Mouse (Mus musculus) T-helper 1 cell (primary cell): ENCODE measurements around the gene Jag1.

ENCODE experiments used
- in situ Hi-C: fragments of 300-600 bp; cut with MboI, MseI; formaldehyde crosslinking; loops from one replicate; pipeline ENCODE4 v1.15.1; 2025; ENCODE audit warnings: high pct_unique_total_duplicates

Jag1 gene

DNA sequence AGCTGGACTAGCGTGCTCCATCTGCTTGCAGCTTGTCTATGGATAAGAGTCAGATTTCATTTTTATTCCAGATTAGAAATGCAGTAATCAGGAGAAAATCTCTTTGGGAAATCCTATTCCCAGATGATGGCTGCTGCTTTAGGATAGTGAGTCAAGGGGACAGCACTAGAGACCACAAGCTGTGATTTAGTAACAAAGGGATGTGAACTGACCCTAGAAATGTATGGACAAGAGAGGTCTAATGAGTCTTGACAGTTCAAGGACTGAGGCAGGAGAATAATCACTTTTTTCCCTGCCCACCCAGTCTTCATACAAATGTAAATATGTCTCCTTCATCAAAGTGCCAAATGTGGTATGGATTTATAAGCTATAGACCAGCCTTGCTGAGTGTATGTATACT, 52.6 kb downstream of the Jag1 start:
- in situ Hi-C loops: no loop called here

DNA sequence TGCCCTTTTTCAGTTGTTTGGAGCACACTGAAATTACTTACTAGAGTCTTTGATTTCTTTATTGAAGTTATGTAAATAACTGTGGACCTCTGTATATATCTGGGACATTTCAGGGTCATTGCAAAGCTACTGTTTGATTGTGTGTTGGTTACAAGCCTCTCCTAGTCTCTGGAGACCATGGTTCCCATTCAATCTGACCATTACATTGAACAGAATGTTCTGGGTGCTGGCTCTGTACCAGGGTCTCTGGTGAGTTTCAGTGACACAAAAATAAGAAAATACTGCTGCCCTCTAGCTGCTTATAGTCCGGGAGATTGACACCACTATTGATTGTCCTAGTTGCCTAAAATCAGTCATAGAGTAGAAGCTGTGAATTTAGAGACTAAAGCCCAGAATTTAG, 66.5 kb downstream of the Jag1 start:
- in situ Hi-C loops: no loop called here

DNA sequence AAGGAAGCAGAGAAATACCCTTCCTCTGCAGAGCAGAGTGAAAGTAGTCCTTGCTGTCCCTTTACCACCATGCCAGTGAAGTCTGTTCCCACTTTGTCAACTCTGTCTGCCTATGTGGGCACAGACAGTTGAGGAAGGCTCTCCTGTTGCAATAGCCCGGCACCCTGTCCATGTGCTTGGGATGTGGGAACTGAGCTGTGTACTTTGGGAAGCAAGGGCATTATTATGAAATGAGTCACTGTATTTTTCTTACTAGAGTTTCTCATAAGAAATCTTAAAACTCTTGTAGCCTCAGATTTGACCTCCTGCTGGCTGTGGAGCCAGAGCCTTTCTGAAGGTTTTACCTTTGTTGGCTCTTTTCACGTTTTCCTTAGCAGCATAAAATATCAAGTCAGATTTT, 67.1 kb downstream of the Jag1 start:
- in situ Hi-C loops: no loop called here

DNA sequence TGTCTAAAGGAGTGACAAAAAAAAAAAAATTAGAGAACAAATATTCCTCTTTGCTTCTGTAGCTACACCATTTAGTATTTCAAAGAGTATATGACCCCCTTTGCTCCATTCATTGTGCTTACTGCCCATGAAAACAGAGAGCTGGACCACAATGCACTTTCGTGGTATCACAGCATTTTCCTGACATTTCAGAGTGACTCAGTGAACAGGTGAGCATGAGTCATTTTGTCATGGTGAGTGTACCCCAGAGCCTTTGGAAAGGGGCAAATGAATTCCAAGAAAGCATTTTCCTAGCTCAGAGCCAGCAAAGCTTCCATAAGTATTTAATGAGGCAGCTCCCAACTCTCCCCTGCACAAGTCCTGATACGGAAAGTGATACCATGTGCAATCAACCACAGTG, 72.3 kb downstream of the Jag1 start:
- in situ Hi-C loops: no loop called here
